Mouse (Mus musculus) T-helper 17 cell (primary cell): ENCODE measurements around the gene Clmp.

Experiments used
- in situ Hi-C, 2 experiments: fragments of 300-600 bp; cut with MboI, MseI; formaldehyde crosslinking; loops; 1 replicate in 1 of 2; 2 replicates in 1 of 2; pipeline ENCODE4 v1.15.1; 2025; ENCODE audit warnings: high pct_unique_total_duplicates in 2 of 2

Gene Clmp

DNA sequence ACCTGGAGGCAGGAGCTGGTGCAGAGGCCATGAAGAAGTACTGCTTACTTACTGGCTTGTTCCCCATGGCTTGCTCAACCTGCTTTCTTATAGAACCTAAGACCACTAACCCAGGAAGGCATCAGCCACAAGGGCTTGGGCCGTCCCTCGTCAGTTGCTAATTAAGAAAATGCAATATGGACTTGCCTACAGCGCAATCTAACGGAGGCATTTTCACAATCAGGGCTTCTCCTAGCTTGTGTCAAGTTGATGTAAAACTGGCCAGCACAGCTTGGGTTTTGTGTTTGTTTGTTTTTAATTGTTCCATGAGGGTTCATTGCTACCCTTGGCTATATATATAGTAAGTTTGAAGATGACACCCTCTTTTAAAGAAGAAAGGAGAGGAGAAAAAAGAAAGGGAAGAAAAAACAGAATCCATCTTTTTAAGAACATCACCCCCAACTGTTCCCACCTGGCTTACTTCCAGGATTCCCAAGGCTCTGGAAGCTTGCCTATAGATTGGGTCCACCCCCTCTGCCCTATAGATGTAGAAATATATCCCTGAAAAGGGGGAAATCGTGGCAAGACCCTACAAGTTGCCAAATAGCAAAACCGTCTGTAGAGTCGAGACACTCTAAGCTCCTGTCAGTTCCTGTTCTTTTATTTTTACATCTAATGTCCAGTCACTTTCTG lies 42.2 kb downstream of the Clmp start:
- in situ Hi-C loops: loop anchor here in 1 of 2 experiments (25.0 kb wide), 1 partner anchor 316 kb away; no protein-coding TSS in a partner anchor

- in situ Hi-C loops: loop anchor here in 1 of 2 experiments (25.0 kb wide), 1 partner anchor 318 kb away; no protein-coding TSS in a partner anchor
Observed at GRCm38 (mm10) chr9:40730302-40730700, 44.5 kb downstream of the Clmp start.

DNA sequence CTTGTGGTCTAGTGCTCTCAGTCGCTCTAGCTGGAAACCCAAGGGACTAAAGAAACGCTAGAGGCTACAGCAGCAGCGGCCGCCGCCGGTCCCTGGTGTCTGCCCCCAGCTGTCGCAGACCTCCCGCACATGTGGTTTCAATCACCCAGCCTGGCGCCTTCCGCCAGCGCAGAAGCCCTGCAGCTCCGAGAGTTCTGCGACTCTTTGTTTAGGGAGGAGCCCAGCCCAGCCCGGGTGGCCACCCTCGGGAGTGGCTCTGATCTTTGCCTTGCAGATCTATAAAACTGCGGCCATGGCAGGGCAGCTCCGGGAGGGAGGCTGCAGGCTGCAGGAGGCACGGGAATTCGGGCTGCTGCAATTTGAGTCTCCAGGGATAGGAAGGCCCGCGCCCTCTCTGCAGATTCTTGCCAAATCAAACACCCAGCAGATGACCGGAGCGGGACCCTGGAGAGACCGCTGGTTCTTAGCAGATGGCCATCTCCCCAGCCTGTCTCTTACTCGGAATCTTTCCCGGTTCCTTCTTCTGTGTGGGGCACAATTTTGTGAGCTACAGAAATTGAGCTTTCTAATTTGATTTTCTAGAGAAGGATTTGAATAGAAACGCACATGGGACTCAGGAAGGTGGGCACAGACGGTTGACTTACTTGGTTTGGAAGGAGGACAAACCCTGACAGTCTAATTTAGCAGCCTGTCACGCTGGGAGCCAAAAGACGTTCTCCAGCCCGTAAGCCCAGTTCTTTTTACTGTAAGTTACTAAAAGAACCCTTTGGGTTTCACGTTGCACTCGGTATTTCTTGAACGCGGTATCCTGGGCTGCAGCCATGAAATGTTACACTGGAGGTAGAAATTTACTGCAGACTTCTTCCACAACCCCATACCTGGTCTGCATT lies 45.2 kb downstream of the Clmp start:
- in situ Hi-C loops: loop anchor here in 1 of 2 experiments (25.0 kb wide), 1 partner anchor 319 kb away; no protein-coding TSS in a partner anchor

- in situ Hi-C loops: loop anchor here in 1 of 2 experiments (25.0 kb wide), 1 partner anchor 319 kb away; no protein-coding TSS in a partner anchor
Observed at GRCm38 (mm10) chr9:40731591-40732048, 45.9 kb downstream of the Clmp start.

GRCm38 (mm10) chr9:40732302-40732701 lies 46.5 kb downstream of the Clmp start:
- in situ Hi-C loops: loop anchor here in 1 of 2 experiments (25.0 kb wide), 1 partner anchor 320 kb away; no protein-coding TSS in a partner anchor

DNA sequence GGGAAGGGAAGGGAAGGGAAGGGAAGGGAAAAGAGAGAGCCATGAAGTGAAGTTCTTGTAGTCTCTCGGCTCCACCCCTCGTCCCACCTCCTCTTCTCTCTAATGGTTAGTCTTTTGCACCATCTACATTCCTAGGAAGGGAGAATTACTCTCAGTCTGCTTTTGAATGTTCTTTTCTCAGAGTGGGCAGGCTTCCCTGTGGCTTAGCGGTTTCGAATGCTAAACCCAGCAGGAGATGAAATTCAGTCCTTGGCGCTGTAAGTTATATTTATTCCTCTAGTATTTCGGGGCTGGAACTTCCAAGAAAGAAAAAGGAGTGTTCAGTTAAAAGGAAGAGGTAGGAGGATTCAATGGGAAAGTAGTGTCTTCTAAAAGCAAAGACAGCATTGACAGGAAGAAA lies 51.4 kb downstream of the Clmp start:
- in situ Hi-C loops: loop anchor here in 1 of 2 experiments (25.0 kb wide), 1 partner anchor 325 kb away; no protein-coding TSS in a partner anchor

DNA sequence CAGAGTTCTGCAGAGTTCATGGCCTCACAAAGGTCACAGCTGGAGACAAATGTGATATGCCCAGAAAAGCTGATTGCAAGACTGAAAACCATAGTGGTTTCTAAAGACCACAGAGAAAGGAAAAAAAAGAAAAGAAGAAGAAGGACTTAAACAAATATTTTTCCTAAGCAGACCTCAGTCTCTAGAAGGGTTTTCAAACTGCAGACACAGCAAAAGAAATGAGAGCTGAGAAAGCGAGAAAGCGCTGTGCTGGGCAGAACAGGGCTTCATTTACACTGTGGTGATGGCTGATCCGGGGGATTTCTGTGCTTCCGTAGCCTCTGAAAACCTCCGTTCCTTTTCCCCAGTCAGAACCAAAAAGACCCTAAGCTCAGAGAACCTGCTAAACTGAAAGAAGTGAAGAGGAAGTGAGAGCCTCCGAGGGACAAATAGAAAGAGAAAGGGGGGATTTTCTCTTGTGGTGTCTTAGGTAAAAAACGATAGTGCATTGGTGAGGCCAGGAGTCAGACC lies 57.8 kb downstream of the Clmp start:
- in situ Hi-C loops: loop anchor here in 1 of 2 experiments (25.0 kb wide), 1 partner anchor 331 kb away; no protein-coding TSS in a partner anchor

DNA sequence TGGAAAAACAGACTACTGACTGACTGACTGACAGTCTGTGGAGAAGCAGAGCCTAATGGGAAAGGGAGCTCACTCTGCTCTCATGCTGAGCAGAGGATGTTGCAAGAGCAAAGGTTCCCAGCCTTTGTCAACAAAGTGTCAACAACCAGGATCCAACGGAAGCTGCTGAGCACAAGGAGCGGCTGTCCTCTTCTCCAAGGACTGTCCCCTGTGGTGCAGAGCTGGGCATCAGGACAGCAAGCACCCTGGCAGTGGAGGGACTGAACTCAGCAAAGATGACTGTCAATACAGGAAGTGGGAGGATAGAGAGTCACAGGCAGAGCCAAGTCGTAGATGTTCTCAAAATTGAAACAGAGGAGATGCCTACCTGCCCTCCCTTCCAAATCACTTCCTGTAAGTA lies 58.5 kb downstream of the Clmp start:
- in situ Hi-C loops: loop anchor here in 1 of 2 experiments (25.0 kb wide), 1 partner anchor 332 kb away; no protein-coding TSS in a partner anchor

DNA sequence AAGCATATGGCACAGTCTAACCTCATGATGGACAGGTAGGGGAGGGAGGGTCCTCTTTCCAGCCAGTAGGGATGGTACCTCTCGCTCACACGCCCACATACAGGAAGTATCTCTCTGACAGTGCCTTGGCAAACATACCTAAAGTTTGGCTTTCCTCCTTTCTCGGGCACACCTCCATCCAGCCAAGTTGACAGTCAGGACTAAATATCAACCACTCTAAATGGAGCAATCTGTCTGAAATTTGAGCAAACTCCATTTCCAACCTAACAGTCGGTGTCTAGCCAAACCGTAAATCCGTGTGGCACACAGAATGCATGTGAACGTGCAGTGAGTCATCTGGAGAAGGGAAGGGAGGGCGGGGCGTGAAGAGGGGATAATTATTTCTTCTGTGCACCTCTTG lies 61.0 kb downstream of the Clmp start:
- in situ Hi-C loops: loop anchor here (5.0 to 25.0 kb wide), 2 partner anchors 109 to 334 kb away; no protein-coding TSS in a partner anchor

DNA sequence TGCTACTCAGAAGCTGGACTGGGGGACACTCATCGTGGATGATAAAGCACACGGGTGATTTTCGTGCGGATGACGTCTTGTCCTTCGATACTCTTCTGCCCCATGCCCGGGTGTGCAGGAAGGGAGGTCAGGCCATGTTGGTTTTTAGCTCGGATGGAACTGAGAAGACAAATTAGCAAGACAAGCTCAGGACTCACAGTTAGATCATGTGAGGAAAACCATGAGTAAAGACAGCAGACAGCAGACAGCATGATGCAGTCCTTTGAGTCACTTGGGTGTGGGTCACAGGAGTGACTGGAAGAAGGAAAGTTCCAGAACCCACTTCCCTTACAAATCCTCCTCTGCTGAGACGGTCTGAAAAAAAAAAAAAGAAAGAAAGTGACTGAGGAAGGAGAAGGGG lies 61.5 kb downstream of the Clmp start:
- in situ Hi-C loops: loop anchor here (5.0 to 25.0 kb wide), 2 partner anchors 110 to 335 kb away; no protein-coding TSS in a partner anchor

DNA sequence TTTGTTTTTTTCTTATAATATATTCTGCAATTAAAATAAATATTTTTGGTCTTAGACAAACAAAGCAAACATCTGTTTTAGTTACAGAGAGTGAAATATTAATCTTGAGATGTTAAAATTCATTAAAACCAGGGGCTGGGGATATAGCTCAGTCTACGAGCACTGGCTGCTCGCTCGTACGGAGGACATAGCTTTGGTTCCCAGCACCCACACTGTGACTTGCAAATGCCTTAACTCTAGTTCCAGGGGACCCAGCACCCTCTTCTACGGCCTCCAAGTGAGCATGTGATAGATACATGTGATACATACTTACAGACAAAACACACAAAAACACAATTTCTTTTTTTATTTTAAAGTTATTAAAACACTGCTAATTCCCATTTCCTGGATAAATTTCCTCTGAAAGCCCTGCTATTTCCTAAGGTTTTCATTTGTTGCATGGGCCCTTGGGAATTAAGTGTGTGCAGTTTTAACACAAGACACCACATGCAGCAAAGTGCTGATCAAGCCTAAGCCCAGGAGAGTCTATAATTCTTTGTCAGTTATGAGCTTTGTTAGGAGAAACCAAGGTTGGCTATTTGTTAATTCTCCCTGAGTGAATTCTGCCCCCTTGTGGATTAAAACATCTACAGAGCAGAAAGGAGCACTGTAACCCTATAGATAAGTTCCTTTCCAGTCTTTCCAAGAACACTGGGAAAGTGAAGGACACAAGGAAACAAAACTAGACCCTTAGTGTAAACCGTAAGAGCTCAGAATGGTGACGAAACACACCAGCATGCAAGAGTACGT lies 64.3 kb downstream of the Clmp start:
- in situ Hi-C loops: loop anchor here (5.0 to 25.0 kb wide), 2 partner anchors 113 to 338 kb away; no protein-coding TSS in a partner anchor

GRCm38 (mm10) chr9:40751749-40752148 lies 66.0 kb downstream of the Clmp start:
- in situ Hi-C loops: no loop called here

DNA sequence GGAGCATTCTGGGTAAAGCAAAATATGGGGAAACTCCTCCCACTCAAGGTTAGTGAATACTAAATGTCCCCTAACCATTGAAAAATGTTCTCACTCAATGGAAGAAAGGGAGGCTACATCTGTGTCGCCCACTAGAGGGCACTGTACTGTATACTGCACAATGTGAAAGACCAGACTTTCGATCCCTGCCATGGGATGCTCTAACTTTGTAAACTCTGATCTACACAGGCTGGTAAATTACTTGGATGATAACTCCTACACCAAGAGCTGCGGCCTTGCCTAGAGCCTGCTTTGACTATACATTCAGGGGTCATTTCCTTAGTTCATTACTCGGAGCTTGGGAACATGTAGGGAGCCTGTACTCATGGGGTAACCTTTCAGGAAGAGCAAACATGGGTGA lies 70.6 kb downstream of the Clmp start:
- in situ Hi-C loops: no loop called here

- in situ Hi-C loops: no loop called here
Observed at GRCm38 (mm10) chr9:40757105-40757626, 71.4 kb downstream of the Clmp start.

DNA sequence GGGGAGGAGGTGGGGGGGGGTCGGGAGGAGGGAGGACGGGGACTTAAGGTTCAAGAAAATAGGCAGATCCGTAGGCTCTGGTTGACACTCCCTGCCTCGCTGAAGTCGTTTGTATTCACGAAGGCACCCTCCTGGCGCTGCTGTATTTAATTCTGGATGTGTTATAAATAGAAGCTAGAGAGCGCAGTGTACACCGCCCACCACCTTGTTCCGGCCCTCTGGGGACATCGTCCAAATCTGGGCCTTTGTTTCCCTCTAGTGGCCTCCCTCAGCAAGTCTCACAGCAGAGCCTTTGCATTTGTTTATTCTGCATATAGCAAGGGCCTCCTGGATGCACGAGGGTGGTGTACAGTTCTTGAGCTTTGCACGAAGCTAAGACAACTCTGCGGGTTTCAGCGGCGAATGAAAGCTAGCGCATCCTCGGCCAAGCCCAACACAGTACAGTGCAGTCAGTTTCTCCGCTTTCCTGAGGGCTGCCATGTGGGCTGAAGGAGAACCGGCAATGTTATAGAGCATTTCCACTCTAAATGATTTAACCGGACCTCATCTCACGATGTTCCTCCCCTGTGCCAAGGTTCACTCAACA lies 72.0 kb downstream of the Clmp start:
- in situ Hi-C loops: no loop called here

- in situ Hi-C loops: no loop called here
Observed at GRCm38 (mm10) chr9:40762354-40762753, 76.6 kb downstream of the Clmp start.

- in situ Hi-C loops: no loop called here
Observed at GRCm38 (mm10) chr9:40764887-40765580, 79.3 kb downstream of the Clmp start.

DNA sequence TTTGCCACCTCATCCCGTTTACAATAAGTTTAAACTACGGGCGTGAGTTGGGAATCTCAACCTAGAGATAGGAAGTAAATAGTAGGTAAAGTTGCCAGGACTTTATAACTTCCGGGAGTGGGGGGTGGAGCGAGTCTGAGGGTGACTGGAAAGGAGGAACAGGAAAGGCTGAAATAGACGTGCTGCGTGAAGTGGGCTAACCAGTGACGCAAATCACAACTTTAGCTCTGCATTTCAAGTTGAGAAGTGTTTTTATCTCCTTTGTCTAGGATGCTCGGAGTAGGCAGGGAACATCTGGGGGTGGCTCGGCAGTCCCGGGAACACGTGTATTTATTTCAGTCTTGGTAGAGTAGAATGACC lies 79.8 kb downstream of the Clmp start:
- in situ Hi-C loops: no loop called here

DNA sequence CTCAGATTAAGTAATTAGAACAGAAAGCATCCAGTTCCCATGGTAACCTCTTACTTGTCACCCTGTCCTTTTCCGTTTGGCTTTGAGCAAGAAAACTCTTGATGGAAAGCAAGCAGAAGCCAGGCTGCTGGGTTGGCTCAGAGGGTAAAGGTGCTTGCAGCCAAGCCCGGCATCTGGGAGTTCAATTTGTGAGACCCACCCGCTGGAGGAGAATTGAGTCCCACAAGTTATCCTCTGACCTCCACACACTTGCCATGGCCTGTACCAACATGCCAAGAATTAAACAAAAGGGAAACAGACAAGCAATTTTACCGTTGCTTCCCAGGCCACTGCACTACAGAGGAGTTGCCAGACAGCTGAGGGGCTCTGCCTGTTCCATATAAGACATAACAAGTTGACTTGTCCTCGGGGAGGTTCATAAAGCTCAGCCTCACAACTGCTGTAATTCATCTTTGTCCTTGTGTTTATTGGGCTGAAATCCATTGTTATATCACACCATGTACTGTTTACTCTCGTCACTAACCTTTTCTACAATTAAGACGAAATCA lies 80.4 kb downstream of the Clmp start:
- in situ Hi-C loops: no loop called here
